Mouse (Mus musculus) limb, embryonic 14.5 days (tissue): ENCODE results near the gene Ube2n. TPM values are rescaled to one million over a fixed set of nuclear protein-coding genes. Genes with fewer than 3 reads are reported as not detected.

Source experiments
- ATAC-seq: fragments of 200-750 bp; cut with Nextera tagmentation; 2 replicates; pipeline ENCODE4 v1.8.0; 2017; ENCODE audit warnings: low read depth, moderate number of reproducible peaks, moderate TSS enrichment; ENCODE audit not compliant: low FRiP score
- DNase-seq: peaks from one replicate; pipeline ENCODE4 v3.0.0-alpha.2; 2015; ENCODE audit warnings: low spot score
- H3K27ac ChIP-seq: fragments of 300-500 bp; sonication (generic); replicated peaks from 2 replicates; pipeline ENCODE4 v1.5.1; 2014; ENCODE audit warnings: low read depth, mild to moderate bottlenecking, low read length, moderate library complexity, mixed read lengths
- H3K27me3 ChIP-seq: fragments of 300-500 bp; sonication (generic); 2 replicates; pipeline ENCODE4 v1.6.1; 2014; ENCODE audit warnings: low read length, mixed read lengths; ENCODE audit not compliant: control insufficient read depth, insufficient read depth
- H3K36me3 ChIP-seq: fragments of 300-500 bp; sonication (generic); 2 replicates; pipeline ENCODE4 v1.6.1; 2014; ENCODE audit warnings: mild to moderate bottlenecking, low read length, moderate library complexity, mixed read lengths; ENCODE audit not compliant: control insufficient read depth, insufficient read depth
- H3K4me1 ChIP-seq: fragments of 300-500 bp; sonication (generic); 2 replicates; pipeline ENCODE4 v1.6.1; 2014; ENCODE audit warnings: antibody characterized with exemption, low read length, mixed read lengths; ENCODE audit not compliant: control insufficient read depth, insufficient read depth
- H3K4me2 ChIP-seq: fragments of 300-500 bp; sonication (generic); replicated peaks from 2 replicates; pipeline ENCODE4 v1.6.1; 2014; ENCODE audit warnings: low read depth, mild to moderate bottlenecking, low read length, moderate library complexity; ENCODE audit not compliant: severe bottlenecking
- H3K4me3 ChIP-seq: fragments of 300-500 bp; sonication (generic); replicated peaks from 2 replicates; pipeline ENCODE4 v1.5.1; 2014; ENCODE audit warnings: low read length
- H3K9ac ChIP-seq: fragments of 300-500 bp; sonication (generic); 2 replicates; pipeline ENCODE4 v1.6.1; 2014; ENCODE audit warnings: mild to moderate bottlenecking, low read depth, low read length, moderate library complexity; ENCODE audit not compliant: severe bottlenecking
- H3K9me3 ChIP-seq: fragments of 300-500 bp; sonication (generic); 2 replicates; pipeline ENCODE4 v1.6.1; 2016; ENCODE audit warnings: low read length; ENCODE audit not compliant: control insufficient read depth
- POLR2A ChIP-seq: fragments of 200-500 bp; IDR thresholded peaks from 2 replicates; pipeline ENCODE4 v1.8.0; 2012; ENCODE audit warnings: inconsistent platforms, mild to moderate bottlenecking, moderate library complexity, borderline replicate concordance; ENCODE audit not compliant: insufficient read depth, insufficient read length; ENCODE audit errors: extremely low read depth
- WGBS: fragments of 180-500 bp; shearing (Covaris S2); extraction: QIAGEN DNeasy Blood & Tissue Kit; methylation state at CpG from one replicate; pipeline ENCODE4 v1.1.7; 2014; 5-methylcytosine and 5-hydroxymethylcytosine counted together
- polyA plus RNA-seq, 2 experiments: library from polyadenylated mRNA; depleted of rRNA in 1 of 2; stranded (reverse) in 1 of 2; unstranded in 1 of 2; fragments of >200 nt; fragmentation: Nextera tagmentation in 1 of 2; extraction: Ambion mirVana in 1 of 2; gene quantifications; 2 replicates each; pipeline versions ENCODE4 v1.2.1 to v1.2.3; 2012 to 2014

Ube2n gene
- polyA plus RNA-seq, 2 experiments: 225 to 276 TPM

DNA sequence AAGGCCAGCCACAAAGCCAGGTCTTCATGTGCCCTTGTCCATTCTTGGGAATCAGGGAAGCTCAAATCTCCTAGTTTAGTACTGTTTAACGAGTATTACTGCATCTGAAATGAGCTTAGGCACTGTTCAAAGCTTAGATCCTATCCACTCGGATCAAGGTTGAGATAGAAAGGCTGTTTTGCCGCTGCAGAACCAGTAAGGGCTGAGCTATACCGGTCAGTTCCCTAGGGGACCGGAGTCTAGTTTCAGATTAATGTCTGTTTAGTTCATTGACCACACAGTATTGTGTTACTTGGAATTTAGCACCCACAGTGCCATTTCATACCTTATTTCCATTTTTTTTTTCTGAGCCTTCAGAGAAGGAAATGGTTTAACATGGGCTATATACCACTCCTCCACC lies 52.6 kb downstream of the Ube2n start:
- H3K4me2 ChIP-seq: no peak overlapping the region
- no peak overlapping the region for H3K9ac ChIP-seq
- no peaks in the 10 kb centered on the region for H3K9me3 ChIP-seq
- H3K4me3 ChIP-seq: no peak overlapping the region
- ATAC-seq (no peak), DNase-seq (no peak)
- H3K36me3 ChIP-seq: no peaks in the 10 kb centered on the region
- H3K27ac ChIP-seq: no peak overlapping the region
- TF ChIP-seq POLR2A: no peak
- H3K4me1 ChIP-seq: peaks cover 8% of the 10 kb centered on the region; the same call in 1 of the 2 replicates
- WGBS: 63% methylated on average over 5 of the region's 5 CpGs
- H3K27me3 ChIP-seq: no peaks in the 10 kb centered on the region

DNA sequence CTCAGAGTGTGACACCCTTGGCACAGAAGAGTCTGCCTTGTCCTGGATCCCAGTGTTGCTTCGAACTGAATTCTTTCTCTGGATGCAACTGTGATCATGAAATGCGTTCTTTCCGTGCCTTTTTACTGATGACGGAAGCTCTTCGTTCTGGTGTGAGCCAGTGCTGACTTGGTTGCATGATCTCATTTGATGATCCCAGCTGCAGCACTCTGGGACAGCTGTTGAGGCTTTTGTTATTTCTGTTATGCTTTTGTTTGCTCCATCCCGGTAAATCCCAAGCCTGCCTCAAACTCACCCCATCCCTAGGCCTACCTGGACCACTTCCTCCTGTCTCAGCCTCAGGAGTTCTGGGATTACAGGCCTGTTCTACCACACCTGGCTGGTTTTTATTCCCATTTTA lies 53.1 kb downstream of the Ube2n start:
- Histone ChIP-seq H3K4me1 (peaks cover 8% of the 10 kb centered on the region; the same call in 1 of the 2 replicates), H3K9ac (no peak overlapping the region), H3K4me3 (no peak overlapping the region), H3K27me3 (no peaks in the 10 kb centered on the region), H3K36me3 (no peaks in the 10 kb centered on the region), H3K4me2 (no peak overlapping the region), H3K9me3 (no peaks in the 10 kb centered on the region), H3K27ac (no peak overlapping the region)
- TF ChIP-seq POLR2A: no peak
- 76% methylated on average over 6 of the region's 6 CpGs for WGBS
- DNase-seq (no peak), ATAC-seq (no peak)

DNA sequence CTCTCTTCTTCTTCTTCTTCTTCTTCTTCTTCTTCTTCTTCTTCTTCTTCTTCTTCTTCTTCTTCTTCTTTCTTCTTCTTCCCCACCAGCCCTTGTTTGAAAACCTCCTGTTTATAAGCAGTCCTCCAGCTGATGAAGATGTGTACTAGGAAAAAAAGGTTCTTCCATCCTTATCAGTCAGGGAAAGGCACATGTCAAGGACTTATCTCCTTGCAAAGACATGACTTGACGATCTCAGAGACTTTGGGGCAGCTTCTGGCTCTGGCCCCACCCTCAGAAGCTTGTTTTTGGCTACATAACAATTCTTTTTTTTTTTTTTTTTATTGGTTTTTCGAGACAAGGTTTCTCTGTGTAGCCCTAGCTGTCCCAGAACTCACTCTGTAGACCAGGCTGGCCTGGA lies 54.5 kb downstream of the Ube2n start:
- H3K27me3 ChIP-seq: no peaks in the 10 kb centered on the region

DNA sequence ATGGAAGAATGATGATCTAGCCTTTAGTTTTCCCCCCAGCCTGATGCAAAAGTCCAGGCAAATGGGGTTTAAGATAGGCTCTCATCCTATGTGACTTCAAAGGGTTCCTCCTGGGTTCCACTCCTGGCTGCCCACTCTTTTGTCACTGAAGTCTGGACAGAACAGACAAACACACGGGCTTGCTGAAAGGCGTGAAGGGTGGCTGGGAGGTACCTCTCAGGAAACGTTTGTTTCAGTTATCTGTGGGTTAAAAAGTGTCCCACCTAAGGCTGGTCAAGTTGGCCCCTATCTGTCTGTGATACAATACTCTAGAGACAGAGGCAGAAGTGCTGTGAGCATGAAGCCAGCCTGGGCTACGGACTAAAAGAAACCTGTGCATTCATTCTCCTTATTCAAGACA lies 60.0 kb downstream of the Ube2n start:
- no peak for TF ChIP-seq POLR2A
- H3K27ac ChIP-seq: no peak overlapping the region
- no peak for DNase-seq
- no peaks in the 10 kb centered on the region for H3K9me3 ChIP-seq
- no peak overlapping the region for H3K4me3 ChIP-seq
- ATAC-seq: no peak
- WGBS: 74% methylated on average over 4 of the region's 4 CpGs
- no peaks in the 10 kb centered on the region for H3K4me1 ChIP-seq
- no peaks in the 10 kb centered on the region for H3K36me3 ChIP-seq
- H3K9ac ChIP-seq: no peak overlapping the region
- no peaks in the 10 kb centered on the region for H3K27me3 ChIP-seq
- H3K4me2 ChIP-seq: no peak overlapping the region

More for the DNA sequence above, 54.5 kb downstream of the Ube2n start:
- TF ChIP-seq POLR2A: no peak
- Histone ChIP-seq H3K9me3 (no peaks in the 10 kb centered on the region), H3K36me3 (no peaks in the 10 kb centered on the region), H3K4me3 (no peak overlapping the region), H3K27ac (no peak overlapping the region), H3K4me2 (no peak overlapping the region), H3K9ac (no peak overlapping the region), H3K4me1 (peaks cover 7% of the 10 kb centered on the region; the same call in 1 of the 2 replicates)
- WGBS: 65% methylated on average over 2 of the region's 2 CpGs
- no peak for ATAC-seq
- DNase-seq: no peak

DNA sequence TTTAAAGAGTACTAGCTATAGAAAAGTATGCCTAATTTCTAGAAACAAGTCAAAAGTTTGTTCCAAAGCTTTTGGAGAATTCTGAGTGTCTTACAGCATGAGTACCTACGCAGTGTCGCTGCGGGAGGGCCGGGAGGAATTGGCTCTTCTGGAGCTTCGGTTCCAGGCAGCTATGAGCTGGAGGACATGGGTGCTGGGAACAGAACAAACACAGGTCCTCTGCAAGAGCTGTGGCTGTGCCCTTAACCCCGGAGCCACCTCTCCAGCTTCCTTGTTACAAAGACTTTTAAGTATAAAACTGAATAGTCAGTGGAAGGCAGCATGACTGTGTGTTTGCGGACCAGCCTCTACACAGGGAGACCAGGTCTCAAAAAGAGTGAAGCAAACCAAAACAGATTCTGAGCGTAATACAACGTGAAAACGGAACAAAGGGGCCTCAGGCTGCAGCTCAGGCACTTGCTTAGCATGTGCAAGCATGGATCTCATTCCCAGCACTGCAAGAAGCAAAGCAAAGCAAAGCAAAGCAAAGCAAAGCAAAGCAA lies 61.0 kb downstream of the Ube2n start:
- no peaks in the 10 kb centered on the region for H3K27me3 ChIP-seq
- WGBS: 78% methylated on average over 10 of the region's 10 CpGs
- H3K27ac ChIP-seq: no peak overlapping the region
- DNase-seq (no peak), ATAC-seq (no peak)
- H3K9me3 ChIP-seq: no peaks in the 10 kb centered on the region
- no peaks in the 10 kb centered on the region for H3K4me1 ChIP-seq
- no peak overlapping the region for H3K9ac ChIP-seq
- H3K4me3 ChIP-seq: no peak overlapping the region
- no peaks in the 10 kb centered on the region for H3K36me3 ChIP-seq
- no peak for TF ChIP-seq POLR2A
- no peak overlapping the region for H3K4me2 ChIP-seq
